In genomic region chr1:194424201-194424600, GRCm38 (mm10) we compare ENCODE assay signal across 20 mouse cellular contexts.
A peak's percentile ranks its signal among the peaks of the same experiment; 100 is the strongest.
DNase-seq lines count a peak whose midpoint lies in the region; ATAC-seq and TF ChIP-seq lines count a peak whose summit lies in the region.
"Had no signal": no experiment of that assay in that cellular context is flagged by ENCODE, and none has a peak within 500 bp of the region (broad histone marks: within the 10 kb centered on the region; RNA-seq: fewer than 3 reads in every experiment).

No protein-coding gene starts in this region.

- H3K79me2 ChIP-seq in liver, adult 2 months (ENCODE audit: control insufficient read depth, insufficient read depth, low read length): no peaks in the 10 kb centered on the region

- no peak overlapping the region for H3K9ac ChIP-seq in kidney, embryonic 15.5 days
- no peak overlapping the region for H3K9ac ChIP-seq in kidney, postnatal 0 days (ENCODE audit: low read depth, low read length)
- H3K9ac ChIP-seq in liver, adult 2 months (ENCODE audit: low read depth, low read length): no peak overlapping the region
- H3K9ac ChIP-seq in liver, postnatal 0 days (replicated peaks): no peak overlapping the region
- H3K9ac ChIP-seq: embryonic facial prominence, embryonic 13.5 days; embryonic facial prominence, embryonic 15.5 days; forebrain, embryonic 12.5 days had no signal

- peaks cover 25% of the 10 kb centered on the region for H3K4me1 ChIP-seq in kidney, adult 2 months (ENCODE audit: control insufficient read depth, insufficient read depth, low read length)
- no peaks in the 10 kb centered on the region for H3K4me1 ChIP-seq in kidney, embryonic 15.5 days
- no peaks in the 10 kb centered on the region for H3K4me1 ChIP-seq in kidney, postnatal 0 days (replicated peaks; ENCODE audit: insufficient read depth, low read length)
- peaks cover 8% of the 10 kb centered on the region; the same call in 1 of the 2 replicates for H3K4me1 ChIP-seq in liver, adult 2 months (ENCODE audit: control insufficient read depth, insufficient read depth, low read length)
- H3K4me1 ChIP-seq in liver, postnatal 0 days (ENCODE audit: insufficient read depth): no peaks in the 10 kb centered on the region; the same call in none of the 2 replicates
- H3K4me1 ChIP-seq: forebrain, embryonic 12.5 days had no signal

- no peaks in the 10 kb centered on the region for H3K9me3 ChIP-seq in kidney, embryonic 15.5 days (replicated peaks)
- H3K9me3 ChIP-seq in kidney, postnatal 0 days (replicated peaks; ENCODE audit: low read length): no peaks in the 10 kb centered on the region
- H3K9me3 ChIP-seq in liver, postnatal 0 days (ENCODE audit: low read length): no peaks in the 10 kb centered on the region
- H3K9me3 ChIP-seq: embryonic facial prominence, embryonic 13.5 days; embryonic facial prominence, embryonic 15.5 days; forebrain, embryonic 10.5 days; forebrain, embryonic 12.5 days had no signal

- no peaks in the 10 kb centered on the region for H3K27me3 ChIP-seq in kidney, adult 2 months (replicated peaks; ENCODE audit: control insufficient read depth, insufficient read depth, low read length)
- no peaks in the 10 kb centered on the region for H3K27me3 ChIP-seq in kidney, embryonic 15.5 days
- H3K27me3 ChIP-seq in kidney, postnatal 0 days (ENCODE audit: insufficient read depth, low read length): no peaks in the 10 kb centered on the region
- H3K27me3 ChIP-seq in liver, adult 2 months (ENCODE audit: control insufficient read depth, insufficient read depth, low read length): no peaks in the 10 kb centered on the region
- H3K27me3 ChIP-seq in liver, postnatal 0 days (ENCODE audit: insufficient read depth, low read length): no peaks in the 10 kb centered on the region
- H3K27me3 ChIP-seq: embryonic facial prominence, embryonic 13.5 days; embryonic facial prominence, embryonic 15.5 days; forebrain, embryonic 12.5 days had no signal

- TF ChIP-seq EP300 in liver, postnatal 0 days (IDR thresholded peaks at IDR 0.05; ENCODE audit: low read depth): no peak

- no peak overlapping the region for H3K4me2 ChIP-seq in kidney, embryonic 15.5 days
- no peak overlapping the region for H3K4me2 ChIP-seq in kidney, postnatal 0 days (ENCODE audit: low read length)
- H3K4me2 ChIP-seq in liver, postnatal 0 days (ENCODE audit: low read depth, low read length): no peak overlapping the region
- H3K4me2 ChIP-seq: embryonic facial prominence, embryonic 13.5 days; embryonic facial prominence, embryonic 15.5 days; forebrain, embryonic 12.5 days had no signal

- 49% methylated on average over 2 of the region's 2 CpGs for WGBS in kidney, adult 2 months
- 78% methylated on average over 2 of the region's 2 CpGs for WGBS in kidney, embryonic 15.5 days
- WGBS in kidney, postnatal 0 days: 75% methylated on average over 2 of the region's 2 CpGs
- 48% methylated on average over 2 of the region's 2 CpGs for WGBS in liver, adult 2 months
- WGBS in liver, postnatal 0 days (ENCODE audit: insufficient replicate concordance): 67% methylated on average over 2 of the region's 2 CpGs

- no peak overlapping the region for H3K4me3 ChIP-seq in kidney, adult 2 months (ENCODE audit: insufficient read depth, low read depth, low read length)
- no peak overlapping the region for H3K4me3 ChIP-seq in kidney, embryonic 15.5 days (replicated peaks)
- H3K4me3 ChIP-seq in kidney, postnatal 0 days (replicated peaks; ENCODE audit: low read depth, low read length): no peak overlapping the region
- H3K4me3 ChIP-seq in liver, adult 2 months (ENCODE audit: insufficient read depth, low read depth, low read length): no peak overlapping the region
- no peak overlapping the region for H3K4me3 ChIP-seq in liver, postnatal 0 days (ENCODE audit: low read depth, low read length)
- H3K4me3 ChIP-seq: embryonic facial prominence, embryonic 13.5 days; embryonic facial prominence, embryonic 15.5 days; erythroblast, embryonic 14.5 days; forebrain, embryonic 10.5 days; forebrain, embryonic 12.5 days had no signal

- H3K27ac ChIP-seq in kidney, adult 2 months (ENCODE audit: insufficient read depth, low read depth, low read length): peak overlapping the region; percentile 95
- no peak overlapping the region for H3K27ac ChIP-seq in kidney, embryonic 15.5 days
- H3K27ac ChIP-seq in kidney, postnatal 0 days: no peak overlapping the region
- H3K27ac ChIP-seq in liver, adult 2 months (replicated peaks; ENCODE audit: insufficient read depth, low read depth, low read length): no peak overlapping the region
- no peak overlapping the region for H3K27ac ChIP-seq in liver, postnatal 0 days (ENCODE audit: low read depth)
- H3K27ac ChIP-seq: embryonic facial prominence, embryonic 15.5 days; forebrain, embryonic 10.5 days; forebrain, embryonic 12.5 days had no signal

- TF ChIP-seq POLR2A in kidney, adult 2 months (IDR thresholded peaks at IDR 0.05; ENCODE audit: low read depth, low read length): no peak
- TF ChIP-seq POLR2A in liver, adult 2 months (IDR thresholded peaks at IDR 0.05; ENCODE audit: extremely low read depth, insufficient read depth, low read length): no peak

- no peaks in the 10 kb centered on the region for H3K36me3 ChIP-seq in kidney, adult 2 months (ENCODE audit: control insufficient read depth, insufficient read depth, low read length)
- no peaks in the 10 kb centered on the region for H3K36me3 ChIP-seq in kidney, embryonic 15.5 days
- H3K36me3 ChIP-seq in kidney, postnatal 0 days (ENCODE audit: insufficient read depth, low read length): no peaks in the 10 kb centered on the region
- no peaks in the 10 kb centered on the region for H3K36me3 ChIP-seq in liver, adult 2 months (ENCODE audit: control insufficient read depth, insufficient read depth, low read length)
- no peaks in the 10 kb centered on the region for H3K36me3 ChIP-seq in liver, postnatal 0 days (replicated peaks; ENCODE audit: insufficient read depth, low read length)
- H3K36me3 ChIP-seq: embryonic facial prominence, embryonic 13.5 days; embryonic facial prominence, embryonic 15.5 days; forebrain, embryonic 10.5 days; forebrain, embryonic 12.5 days had no signal

- no peak for TF ChIP-seq CTCF in kidney, adult 2 months (conservative IDR thresholded peaks at IDR 0.05; ENCODE audit: insufficient read depth, insufficient read length, low read depth, low read length)
- TF ChIP-seq CTCF in kidney, postnatal 0 days (IDR thresholded peaks at IDR 0.05; ENCODE audit: low read depth): no peak
- TF ChIP-seq CTCF in liver, adult 2 months (IDR thresholded peaks at IDR 0.05; ENCODE audit: low read depth, low read length): no peak
- no peak for TF ChIP-seq CTCF in liver, postnatal 0 days (IDR thresholded peaks at IDR 0.05; ENCODE audit: low read depth)

- ATAC-seq in kidney, embryonic 15.5 days (replicated peaks; ENCODE audit: low FRiP score): no peak
- 0 out of 2 replicates have a peak, but pooled peaks have one; percentile 33 for ATAC-seq in kidney, postnatal 0 days (replicated peaks; ENCODE audit: low FRiP score, low read depth)
- no peak for ATAC-seq in liver, postnatal 0 days
- ATAC-seq: forebrain, embryonic 14.5 days had no signal

- DNase-seq in kidney, adult 2 months: peak; percentile 78
- DNase-seq in kidney, postnatal 0 days (ENCODE audit: low spot score): no peak
- no peak for DNase-seq in kidney, adult 18-20 months
- DNase-seq in liver, adult 2 months (ENCODE audit: extremely low read depth, low read depth, low spot score): peak; percentile 81
- DNase-seq in liver, postnatal 0 days: no peak
- DNase-seq: adrenal gland, adult 2 months; adrenal gland, postnatal 10 days; adrenal gland, postnatal 25 days; cerebellum, adult 11 months; cerebellum, adult 18-20 months; cerebellum, adult 8-10 months; cerebellum, adult 9-11 months; embryo, embryonic 11 days had no signal

Comparison
In these comparisons a context has a peak if more than half of its experiments do, and no peak if none do; other contexts are left out.
1. DNase-seq: peak in kidney, adult 2 months (single experiment) and liver, adult 2 months (single experiment); none in kidney, postnatal 0 days (single experiment), kidney, adult 18-20 months (single experiment) and liver, postnatal 0 days (single experiment).